Mouse (Mus musculus) limb, embryonic 10.5 days (tissue): ENCODE measurements around the gene Slc23a2. TPM values are rescaled to one million over a fixed set of nuclear protein-coding genes. Genes with fewer than 3 reads are reported as not detected.

Source experiments
- DNase-seq: peaks from one replicate; pipeline ENCODE4 v3.0.0-alpha.2; 2017; ENCODE audit warnings: low spot score
- H3K27ac ChIP-seq: fragments of 300-500 bp; sonication (generic); 2 replicates; pipeline ENCODE4 v1.5.1; 2016; ENCODE audit warnings: mild to moderate bottlenecking
- H3K27me3 ChIP-seq: fragments of 300-500 bp; sonication (generic); 2 replicates; pipeline ENCODE4 v1.6.1; 2016; ENCODE audit warnings: low read depth, mild to moderate bottlenecking; ENCODE audit not compliant: poor library complexity, severe bottlenecking
- H3K36me3 ChIP-seq: fragments of 300-500 bp; sonication (generic); 2 replicates; pipeline ENCODE4 v1.6.1; 2016; ENCODE audit warnings: mild to moderate bottlenecking, moderate library complexity
- H3K4me1 ChIP-seq: fragments of 300-500 bp; sonication (generic); 2 replicates; pipeline ENCODE4 v1.6.1; 2016
- H3K4me3 ChIP-seq: fragments of 300-500 bp; sonication (generic); 2 replicates; pipeline ENCODE4 v1.5.1; 2016; ENCODE audit warnings: mild to moderate bottlenecking, moderate library complexity
- H3K9me3 ChIP-seq: fragments of 300-500 bp; sonication (generic); replicated peaks from 2 replicates; pipeline ENCODE4 v1.6.1; 2016; ENCODE audit warnings: mild to moderate bottlenecking
- WGBS: fragments of 180-500 bp; shearing (Covaris S2); methylation state at CpG from one replicate; pipeline ENCODE4 v1.1.7; 2016; 5-methylcytosine and 5-hydroxymethylcytosine counted together
- polyA plus RNA-seq: library from polyadenylated mRNA; unstranded; fragments of >200 nt; fragmentation: Nextera tagmentation; extraction: Ambion mirVana; gene quantifications from 2 replicates; pipeline ENCODE4 v1.2.1, GENCODE M21; 2016

Gene Slc23a2
- polyA plus RNA-seq, 1 experiment from 2014 or later, result 9.8 TPM

GRCm38 (mm10) chr2:132151592-132151991 is 6.7 kb upstream of the Slc23a2 start:
- Histone ChIP-seq H3K4me3 (no peak overlapping the region), H3K27ac (no peak overlapping the region), H3K4me1 (no peaks in the 10 kb centered on the region), H3K27me3 (peaks cover 10% of the 10 kb centered on the region), H3K9me3 (no peaks in the 10 kb centered on the region), H3K36me3 (no peaks in the 10 kb centered on the region)
- DNase-seq, result no peak
- 79% methylated on average over 6 of the region's 6 CpGs for WGBS

GRCm38 (mm10) chr2:132150926-132151325 is 6.0 kb upstream of the Slc23a2 start:
- Histone ChIP-seq H3K36me3 (no peaks in the 10 kb centered on the region), H3K27ac (no peak overlapping the region)
- DNase-seq, result no peak

DNA sequence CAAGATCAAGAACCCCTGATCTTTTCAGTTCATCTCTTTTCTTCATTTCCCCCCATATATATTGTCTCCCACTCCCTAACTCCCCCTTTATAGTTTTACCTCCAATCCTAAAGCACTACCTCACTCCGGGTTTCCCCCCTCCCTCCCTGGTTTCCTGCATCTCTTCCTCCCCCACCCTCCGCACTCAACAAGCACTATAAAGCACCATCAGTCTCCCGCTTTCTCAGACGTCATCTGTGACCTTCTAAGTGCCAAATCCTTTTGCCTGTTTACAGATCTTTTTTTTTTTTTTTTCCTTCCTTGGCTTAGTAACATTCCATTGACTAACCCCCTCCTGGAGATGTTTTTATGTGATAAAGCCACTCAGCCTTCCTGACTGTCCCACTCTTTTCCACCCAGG is 1.6 kb upstream of the Slc23a2 start:
- no peak for DNase-seq
- Histone ChIP-seq H3K27ac (no peak overlapping the region), H3K4me1 (peaks cover 20% of the 10 kb centered on the region), H3K36me3 (peaks cover 8% of the 10 kb centered on the region), H3K27me3 (peaks cover 28% of the 10 kb centered on the region), H3K9me3 (no peaks in the 10 kb centered on the region), H3K4me3 (no peak overlapping the region)
- 20% methylated on average over 4 of the region's 4 CpGs for WGBS

More at GRCm38 (mm10) chr2:132150926-132151325, 6.0 kb upstream of the Slc23a2 start:
- Histone ChIP-seq H3K9me3 (no peaks in the 10 kb centered on the region), H3K4me1 (no peaks in the 10 kb centered on the region), H3K27me3 (peaks cover 16% of the 10 kb centered on the region), H3K4me3 (no peak overlapping the region)
- WGBS, result 61% methylated on average over 1 of the region's 1 CpGs

DNA sequence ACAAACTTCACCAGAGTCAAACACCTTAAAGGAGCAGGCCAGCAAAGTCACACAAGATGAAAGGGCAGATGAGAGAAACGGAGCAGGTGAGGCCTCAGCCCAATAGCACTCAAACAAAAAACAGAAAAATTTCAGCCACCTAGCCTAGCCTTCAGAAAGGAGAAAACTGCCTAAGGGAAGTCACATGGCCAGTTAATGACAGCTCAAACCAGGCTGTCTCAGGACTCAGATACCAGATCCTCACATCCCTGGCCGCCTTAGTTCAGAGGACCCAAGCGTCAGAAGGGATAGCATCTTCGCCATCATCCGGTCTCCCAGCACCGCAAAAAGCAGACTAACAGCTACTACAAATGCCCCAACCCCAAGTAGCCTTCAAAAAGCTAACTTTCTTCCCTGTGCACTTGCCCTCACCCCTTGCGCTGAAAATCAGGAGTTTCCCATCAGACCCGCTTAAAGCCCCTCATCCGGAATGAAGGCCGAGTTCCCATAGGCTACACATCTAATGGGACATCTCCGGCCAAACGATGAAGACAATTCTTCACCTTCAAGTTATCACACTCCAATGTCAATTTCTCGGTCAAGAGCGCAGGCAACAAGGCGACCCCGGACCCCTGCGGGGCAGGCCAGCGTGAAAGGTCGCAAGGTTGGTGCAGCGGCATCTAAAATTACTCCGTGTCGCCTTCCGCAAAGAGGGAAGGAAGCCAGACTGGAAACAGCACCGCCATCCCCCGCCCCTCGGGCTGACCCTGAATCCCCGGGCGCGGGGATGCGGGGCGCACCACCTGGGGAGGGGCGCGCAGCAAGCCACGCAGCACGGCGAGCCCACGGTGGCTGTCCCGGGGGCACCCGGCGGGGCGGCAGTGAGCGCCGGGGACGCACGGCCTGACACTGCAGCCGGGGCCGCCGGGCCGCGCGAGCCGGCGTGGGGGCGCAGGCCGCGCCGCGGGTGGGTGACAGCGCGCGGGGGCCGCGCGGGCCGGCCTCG is 673 bp downstream of the Slc23a2 start:
- H3K9me3 ChIP-seq, result no peaks in the 10 kb centered on the region
- WGBS, result 8% methylated on average over 65 of the region's 66 CpGs
- peak overlapping the region; percentile 83 for H3K27ac ChIP-seq
- H3K4me3 ChIP-seq, result peak overlapping the region; percentile 85
- H3K27me3 ChIP-seq, result peaks cover 28% of the 10 kb centered on the region
- DNase-seq, result peak; percentile 59
- H3K36me3 ChIP-seq, result peaks cover 8% of the 10 kb centered on the region
- peaks cover 20% of the 10 kb centered on the region for H3K4me1 ChIP-seq

- peaks cover 20% of the 10 kb centered on the region for H3K4me1 ChIP-seq
- H3K27ac ChIP-seq, result no peak overlapping the region
- no peaks in the 10 kb centered on the region for H3K9me3 ChIP-seq
- WGBS, result 92% methylated on average over 8 of the region's 8 CpGs
- peaks cover 8% of the 10 kb centered on the region for H3K36me3 ChIP-seq
- DNase-seq, result no peak
- H3K27me3 ChIP-seq, result peaks cover 28% of the 10 kb centered on the region
- no peak overlapping the region for H3K4me3 ChIP-seq
Observed at GRCm38 (mm10) chr2:132142606-132143005, 2.3 kb downstream of the Slc23a2 start.

GRCm38 (mm10) chr2:132140536-132140935 is 4.4 kb downstream of the Slc23a2 start:
- Histone ChIP-seq H3K36me3 (peaks cover 8% of the 10 kb centered on the region), H3K27ac (no peak overlapping the region), H3K4me3 (no peak overlapping the region), H3K4me1 (peaks cover 16% of the 10 kb centered on the region), H3K9me3 (no peaks in the 10 kb centered on the region), H3K27me3 (peaks cover 7% of the 10 kb centered on the region; the same call in 1 of the 2 replicates)
- WGBS, result 86% methylated on average over 10 of the region's 10 CpGs
- no peak for DNase-seq

DNA sequence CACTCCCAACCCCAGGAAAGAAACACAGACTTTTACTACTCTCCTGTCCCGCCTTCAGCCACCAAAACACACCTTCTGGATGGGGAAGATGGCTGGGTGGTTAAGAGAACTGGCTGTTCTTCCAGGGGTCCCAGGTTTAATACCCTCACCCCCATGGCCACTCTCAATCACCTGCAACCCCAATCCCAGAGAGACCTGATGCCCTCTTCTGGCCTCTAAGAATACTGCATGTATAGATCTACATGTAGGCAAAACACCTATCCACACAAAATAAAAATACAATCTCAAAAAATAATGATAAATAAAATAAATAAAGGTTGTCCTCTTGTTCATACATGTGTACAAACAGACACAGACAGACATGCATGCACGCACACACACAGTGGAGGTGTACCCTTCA is 5.8 kb downstream of the Slc23a2 start:
- H3K9me3 ChIP-seq, result no peaks in the 10 kb centered on the region
- H3K36me3 ChIP-seq, result peaks cover 8% of the 10 kb centered on the region
- H3K4me1 ChIP-seq, result peaks cover 7% of the 10 kb centered on the region
- no peak for DNase-seq
- 0 out of 2 replicates have a peak, but pooled peaks cover 3% of the 10 kb centered on the region for H3K27me3 ChIP-seq
- no peak overlapping the region for H3K27ac ChIP-seq
- WGBS, result 84% methylated on average over 2 of the region's 2 CpGs
- no peak overlapping the region for H3K4me3 ChIP-seq

DNA sequence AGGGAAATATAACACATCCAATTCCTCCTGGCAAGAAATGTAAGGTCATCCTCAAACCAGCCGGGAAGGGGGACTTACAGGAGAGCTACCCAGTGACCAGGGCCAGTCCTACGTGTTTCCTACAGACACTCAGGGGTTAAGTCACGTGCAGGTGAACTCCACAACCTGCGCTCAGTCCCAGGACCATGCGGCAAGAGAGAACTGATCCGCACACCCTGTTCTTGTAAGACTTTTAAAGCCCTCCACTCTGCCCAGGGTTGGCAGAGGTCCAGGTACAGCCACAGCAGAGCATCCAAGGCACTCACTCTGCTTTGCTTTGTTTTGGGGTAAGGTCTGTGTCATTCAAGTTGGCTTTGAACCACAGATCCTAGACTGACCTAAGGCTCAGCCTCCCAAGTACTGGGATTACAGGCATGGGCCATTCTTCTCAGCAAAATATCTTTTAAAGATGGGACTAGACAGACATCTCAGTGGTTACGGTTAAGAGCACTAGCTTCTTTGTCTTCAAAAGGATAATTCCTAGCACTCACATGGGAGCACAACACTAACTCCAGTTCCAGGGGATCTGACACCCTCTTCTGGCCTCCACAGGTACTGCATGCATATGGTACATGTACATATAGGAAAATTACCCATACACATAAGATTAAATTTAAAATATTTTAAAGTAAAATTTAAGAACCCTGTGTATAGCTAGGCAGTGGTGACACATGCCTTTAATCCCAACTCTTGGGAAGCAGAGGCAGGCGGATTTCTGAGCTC is 8.9 kb downstream of the Slc23a2 start:
- 91% methylated on average over 8 of the region's 8 CpGs for WGBS
- Histone ChIP-seq H3K27ac (no peak overlapping the region), H3K4me1 (peaks cover 19% of the 10 kb centered on the region), H3K27me3 (no peaks in the 10 kb centered on the region), H3K9me3 (no peaks in the 10 kb centered on the region), H3K36me3 (no peaks in the 10 kb centered on the region), H3K4me3 (no peak overlapping the region)
- no peak for DNase-seq

- no peak overlapping the region for H3K4me3 ChIP-seq
- 88% methylated on average over 4 of the region's 4 CpGs for WGBS
- no peaks in the 10 kb centered on the region for H3K27me3 ChIP-seq
- no peaks in the 10 kb centered on the region for H3K9me3 ChIP-seq
- H3K4me1 ChIP-seq, result peaks cover 25% of the 10 kb centered on the region
- no peak overlapping the region for H3K27ac ChIP-seq
- no peak for DNase-seq
- no peaks in the 10 kb centered on the region for H3K36me3 ChIP-seq
Observed at GRCm38 (mm10) chr2:132134758-132135157, 10.2 kb downstream of the Slc23a2 start.

DNA sequence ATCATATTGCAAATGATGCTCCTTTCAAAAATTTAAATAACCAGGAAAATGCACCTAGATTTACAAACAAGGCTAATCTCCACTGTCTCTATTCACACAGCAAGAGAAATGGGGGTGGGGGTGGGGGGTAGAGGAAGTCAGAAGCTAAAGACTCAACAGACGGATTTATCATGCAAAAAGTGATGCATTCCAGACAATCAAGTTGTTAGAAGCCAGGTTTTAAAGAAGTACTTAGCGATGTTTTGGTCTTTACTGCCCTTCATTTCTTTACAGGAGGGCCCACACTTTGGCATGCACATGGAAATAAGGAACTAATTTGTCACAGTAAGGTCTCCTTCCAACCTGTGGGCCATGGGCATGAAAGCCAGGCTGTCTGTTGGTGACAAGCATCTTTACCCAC is 11.5 kb downstream of the Slc23a2 start:
- Histone ChIP-seq H3K27me3 (no peaks in the 10 kb centered on the region), H3K9me3 (no peaks in the 10 kb centered on the region), H3K4me1 (peaks cover 25% of the 10 kb centered on the region), H3K27ac (no peak overlapping the region), H3K36me3 (no peaks in the 10 kb centered on the region), H3K4me3 (no peak overlapping the region)
- WGBS, result 22% methylated on average over 2 of the region's 2 CpGs
- DNase-seq, result no peak

- Histone ChIP-seq H3K36me3 (no peaks in the 10 kb centered on the region), H3K27ac (no peak overlapping the region), H3K4me3 (peak overlapping the region; percentile 39), H3K4me1 (peaks cover 28% of the 10 kb centered on the region), H3K27me3 (no peaks in the 10 kb centered on the region), H3K9me3 (no peaks in the 10 kb centered on the region)
- 2% methylated on average over 9 of the region's 9 CpGs for WGBS
- DNase-seq, result peak; percentile 45
Observed at GRCm38 (mm10) chr2:132131266-132131665, 13.6 kb downstream of the Slc23a2 start.

DNA sequence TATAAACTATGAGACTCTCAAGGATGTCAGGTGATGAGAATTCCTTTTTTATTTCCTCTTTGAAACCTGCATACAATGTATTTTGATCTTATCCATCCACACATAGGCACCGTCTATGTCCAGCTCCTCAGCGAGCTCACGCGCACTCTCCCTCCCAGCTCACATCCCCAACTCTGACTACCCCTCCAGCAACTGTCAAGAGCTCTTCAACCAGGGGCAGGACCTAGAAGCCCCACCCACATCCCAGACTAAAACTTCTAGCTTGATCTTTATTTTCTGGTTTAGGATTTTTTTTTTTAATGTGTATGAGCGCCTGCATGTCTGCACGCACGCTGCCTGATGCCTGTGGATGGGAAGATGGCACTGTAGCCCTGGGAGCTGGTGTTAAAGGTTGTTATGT is 14.9 kb downstream of the Slc23a2 start:
- no peak for DNase-seq

GRCm38 (mm10) chr2:132129247-132129646 is 15.7 kb downstream of the Slc23a2 start:
- WGBS, result 88% methylated on average over 7 of the region's 7 CpGs
- H3K27me3 ChIP-seq, result no peaks in the 10 kb centered on the region

More for the DNA sequence above, 14.9 kb downstream of the Slc23a2 start:
- Histone ChIP-seq H3K36me3 (no peaks in the 10 kb centered on the region), H3K9me3 (no peaks in the 10 kb centered on the region), H3K27me3 (no peaks in the 10 kb centered on the region), H3K4me3 (no peak overlapping the region), H3K4me1 (peaks cover 32% of the 10 kb centered on the region), H3K27ac (no peak overlapping the region)
- 92% methylated on average over 7 of the region's 7 CpGs for WGBS

More at GRCm38 (mm10) chr2:132129247-132129646, 15.7 kb downstream of the Slc23a2 start:
- H3K36me3 ChIP-seq, result no peaks in the 10 kb centered on the region
- no peaks in the 10 kb centered on the region for H3K9me3 ChIP-seq
- DNase-seq, result no peak
- H3K4me1 ChIP-seq, result peaks cover 32% of the 10 kb centered on the region
- no peak overlapping the region for H3K4me3 ChIP-seq
- H3K27ac ChIP-seq, result no peak overlapping the region
